Mouse (Mus musculus) cerebellum, adult 2 months (tissue): ENCODE results near the gene Abraxas1.

Experiments
- CTCF ChIP-seq: fragments of 200-500 bp; IDR thresholded peaks from 2 replicates; pipeline ENCODE4 v1.5.1; 2011; ENCODE audit warnings: low read depth, mild to moderate bottlenecking, control low read depth, low read length, moderate library complexity, borderline replicate concordance; ENCODE audit not compliant: insufficient read depth
- POLR2A ChIP-seq: fragments of 200-500 bp; IDR thresholded peaks from 2 replicates; pipeline ENCODE4 v1.6.1; 2011; ENCODE audit warnings: low read length, control low read depth, borderline replicate concordance; ENCODE audit not compliant: insufficient read depth

GRCm38 (mm10) chr5:100794084-100794483 is 26.7 kb downstream of the Abraxas1 start:
- TF ChIP-seq CTCF (no peak), POLR2A (no peak)
